Mouse (Mus musculus) forebrain, embryonic 13.5 days (tissue): ENCODE measurements around the gene Dnajc8. TPM values are rescaled to one million over a fixed set of nuclear protein-coding genes. Genes with fewer than 3 reads are reported as not detected.

Experiments used
- ATAC-seq: fragments of 200-750 bp; cut with Nextera tagmentation; 2 replicates; pipeline ENCODE4 v1.8.0; 2017
- H3K27ac ChIP-seq: fragments of 300-500 bp; sonication (generic); 2 replicates; pipeline ENCODE4 v1.5.1; 2015; ENCODE audit warnings: inconsistent platforms, mild to moderate bottlenecking, moderate library complexity
- H3K27me3 ChIP-seq: fragments of 300-500 bp; sonication (generic); 2 replicates; pipeline ENCODE4 v1.6.1; 2015; ENCODE audit warnings: mild to moderate bottlenecking, inconsistent platforms
- H3K36me3 ChIP-seq: fragments of 300-500 bp; sonication (generic); 2 replicates; pipeline ENCODE4 v1.6.1; 2015; ENCODE audit warnings: mild to moderate bottlenecking, inconsistent platforms; ENCODE audit not compliant: poor library complexity, severe bottlenecking
- H3K4me1 ChIP-seq: fragments of 300-500 bp; sonication (generic); 2 replicates; pipeline ENCODE4 v1.6.1; 2015; ENCODE audit warnings: inconsistent platforms
- H3K4me2 ChIP-seq: fragments of 300-500 bp; sonication (generic); 2 replicates; pipeline ENCODE4 v1.6.1; 2015; ENCODE audit warnings: inconsistent platforms, mild to moderate bottlenecking, moderate library complexity
- H3K4me3 ChIP-seq: fragments of 300-500 bp; sonication (generic); 2 replicates; pipeline ENCODE4 v1.5.1; 2015; ENCODE audit warnings: mild to moderate bottlenecking, inconsistent platforms
- H3K9ac ChIP-seq: fragments of 300-500 bp; sonication (generic); 2 replicates; pipeline ENCODE4 v1.6.1; 2015; ENCODE audit warnings: mild to moderate bottlenecking, inconsistent platforms
- H3K9me3 ChIP-seq: fragments of 300-500 bp; sonication (generic); replicated peaks from 2 replicates; pipeline ENCODE4 v1.6.1; 2016; ENCODE audit warnings: inconsistent platforms
- WGBS: fragments of 180-500 bp; shearing (Covaris S2); methylation state at CpG from one replicate; pipeline ENCODE4 v1.1.7; 2015; 5-methylcytosine and 5-hydroxymethylcytosine counted together
- polyA plus RNA-seq: library from polyadenylated mRNA; unstranded; fragments of >200 nt; fragmentation: Nextera tagmentation; extraction: Ambion mirVana; gene quantifications from 2 replicates; pipeline ENCODE4 v1.2.1, GENCODE M21; 2015

Gene Dnajc8
- polyA plus RNA-seq, 1 experiment from 2014 or later, result 175 TPM

DNA sequence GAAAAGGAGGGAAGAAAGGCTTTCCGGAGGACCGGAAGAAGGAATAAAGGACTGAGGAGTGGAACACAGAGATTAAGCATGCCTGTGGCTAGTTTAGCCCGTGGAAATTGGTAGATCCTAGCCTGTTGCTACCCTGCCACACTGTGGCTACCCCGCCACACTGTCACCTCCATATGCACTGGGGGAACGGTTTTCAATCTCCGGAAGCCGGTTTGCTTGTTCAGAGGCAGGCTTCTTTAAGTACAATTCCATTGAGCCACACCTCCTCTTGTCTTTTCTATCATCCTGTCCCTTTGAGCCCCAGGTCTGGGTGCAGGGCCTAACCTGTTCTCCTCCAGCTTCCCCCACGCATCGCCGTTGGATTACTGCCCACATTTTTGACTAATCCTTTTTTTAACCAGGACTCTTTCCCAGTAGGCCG lies 11.0 kb upstream of the Dnajc8 start:
- no peaks in the 10 kb centered on the region for H3K27me3 ChIP-seq

DNA sequence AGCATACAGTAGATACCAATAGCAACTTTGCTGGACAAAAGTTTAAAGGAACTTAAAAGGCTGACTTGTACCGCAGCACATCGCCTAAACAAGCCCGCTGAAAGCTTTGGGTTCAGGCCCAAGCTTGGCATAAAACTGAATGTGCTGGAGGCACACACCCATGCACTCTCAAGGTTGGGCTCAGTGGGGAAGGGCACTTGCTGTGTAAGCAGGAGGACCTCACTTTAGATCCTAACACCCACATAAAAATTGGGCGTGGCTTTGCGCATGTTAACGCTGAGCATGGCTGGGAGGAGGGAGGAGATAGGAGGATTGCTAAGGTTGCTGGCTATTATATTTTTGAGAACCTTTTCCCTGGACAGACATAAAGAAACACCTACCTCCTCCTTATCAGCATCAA lies 10.5 kb upstream of the Dnajc8 start:
- Histone ChIP-seq H3K9ac (no peak overlapping the region), H3K4me3 (no peak overlapping the region), H3K4me1 (peaks cover 6% of the 10 kb centered on the region; the same call in 1 of the 2 replicates), H3K27me3 (no peaks in the 10 kb centered on the region), H3K9me3 (no peaks in the 10 kb centered on the region), H3K36me3 (peaks cover 8% of the 10 kb centered on the region), H3K27ac (no peak overlapping the region), H3K4me2 (no peak overlapping the region)
- ATAC-seq, result no peak
- WGBS, result 43% methylated on average over 6 of the region's 6 CpGs

More for the DNA sequence above, 11.0 kb upstream of the Dnajc8 start:
- peaks cover 4% of the 10 kb centered on the region; the same call in 1 of the 2 replicates for H3K36me3 ChIP-seq
- no peak overlapping the region for H3K4me3 ChIP-seq
- H3K9ac ChIP-seq, result no peak overlapping the region
- no peak for ATAC-seq
- peaks cover 6% of the 10 kb centered on the region; the same call in 1 of the 2 replicates for H3K4me1 ChIP-seq
- WGBS, result 9% methylated on average over 11 of the region's 11 CpGs
- H3K4me2 ChIP-seq, result no peak overlapping the region; the same call in 1 of the 2 replicates
- H3K27ac ChIP-seq, result no peak overlapping the region
- no peaks in the 10 kb centered on the region for H3K9me3 ChIP-seq

DNA sequence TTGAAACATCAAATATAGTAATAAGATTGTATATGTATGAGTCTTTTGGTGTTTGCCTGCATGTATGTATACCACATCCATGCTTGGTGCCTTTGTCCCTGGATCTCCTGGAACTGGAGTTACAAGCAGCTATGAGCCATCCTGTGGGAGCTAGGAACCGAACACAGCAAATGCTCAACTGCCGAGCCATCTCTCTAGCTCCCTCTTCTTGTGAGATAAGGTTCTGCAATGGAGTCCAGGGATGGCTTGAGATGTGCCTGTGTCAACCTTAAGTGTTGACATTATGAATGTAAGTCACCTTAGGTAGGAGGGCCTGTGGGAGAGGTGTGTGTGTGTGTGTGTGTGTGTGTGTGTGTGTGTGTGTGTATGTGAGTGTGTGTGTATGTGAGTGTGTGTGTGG lies 8.7 kb upstream of the Dnajc8 start:
- 50% methylated on average over 2 of the region's 2 CpGs for WGBS
- H3K4me2 ChIP-seq, result no peak overlapping the region
- no peak overlapping the region for H3K4me3 ChIP-seq
- no peak for ATAC-seq
- no peaks in the 10 kb centered on the region for H3K27me3 ChIP-seq
- no peaks in the 10 kb centered on the region for H3K9me3 ChIP-seq
- no peak overlapping the region for H3K27ac ChIP-seq
- peaks cover 25% of the 10 kb centered on the region for H3K36me3 ChIP-seq
- H3K9ac ChIP-seq, result no peak overlapping the region
- H3K4me1 ChIP-seq, result peaks cover 9% of the 10 kb centered on the region

DNA sequence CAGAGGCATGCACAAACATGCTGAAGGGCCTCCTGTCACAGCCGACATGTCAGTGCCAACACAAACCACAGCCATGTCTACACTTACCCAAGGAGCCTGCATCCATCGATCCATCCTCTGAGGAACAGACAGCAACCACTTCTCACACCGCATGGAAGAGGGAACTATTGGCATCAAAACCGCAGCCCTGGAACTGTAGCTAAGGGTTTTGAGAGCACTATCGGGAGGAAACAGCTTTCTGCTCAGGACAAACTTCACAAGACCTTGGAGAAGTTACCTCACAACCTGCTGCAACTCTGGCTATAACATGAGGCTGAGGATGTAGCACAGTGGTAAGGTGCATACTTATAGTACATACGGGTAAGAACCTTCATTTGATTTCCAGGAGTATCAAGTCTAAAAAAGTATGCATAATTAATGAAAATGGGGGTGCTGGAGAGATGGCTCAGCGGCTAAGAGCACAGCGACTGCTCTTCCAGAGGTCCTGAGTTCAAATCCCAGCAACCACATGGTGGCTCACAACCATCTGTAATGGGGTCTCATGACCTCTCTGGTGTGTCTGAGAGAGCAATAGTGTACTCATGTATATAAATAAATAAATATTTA lies 7.3 kb upstream of the Dnajc8 start:
- Histone ChIP-seq H3K27ac (no peak overlapping the region), H3K27me3 (no peaks in the 10 kb centered on the region), H3K9ac (no peak overlapping the region), H3K9me3 (no peaks in the 10 kb centered on the region), H3K4me2 (no peak overlapping the region), H3K4me3 (no peak overlapping the region), H3K36me3 (peaks cover 25% of the 10 kb centered on the region), H3K4me1 (peaks cover 20% of the 10 kb centered on the region)
- WGBS, result 92% methylated on average over 8 of the region's 8 CpGs
- ATAC-seq, result no peak

DNA sequence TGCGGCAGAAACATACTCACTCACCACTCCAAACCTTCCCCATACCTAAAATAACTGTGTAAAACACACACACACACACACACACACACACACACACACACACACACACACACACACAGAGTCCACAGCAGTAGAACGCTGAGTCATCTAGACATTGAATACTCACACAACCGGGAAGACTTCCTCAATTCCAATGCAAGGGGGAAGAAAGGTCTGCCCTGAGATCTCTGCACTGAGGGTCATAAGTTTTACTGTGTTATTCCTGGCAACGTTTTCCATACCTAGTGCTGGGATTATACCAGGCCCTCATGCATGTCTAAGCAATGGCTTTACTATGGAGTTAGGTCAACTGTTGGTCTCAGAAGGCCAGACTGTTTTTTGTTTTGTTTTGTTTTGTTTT lies 6.0 kb upstream of the Dnajc8 start:
- no peak for ATAC-seq
- Histone ChIP-seq H3K4me2 (no peak overlapping the region), H3K9ac (no peak overlapping the region), H3K9me3 (no peaks in the 10 kb centered on the region), H3K27me3 (no peaks in the 10 kb centered on the region), H3K4me3 (no peak overlapping the region), H3K4me1 (peaks cover 25% of the 10 kb centered on the region), H3K27ac (no peak overlapping the region), H3K36me3 (peaks cover 25% of the 10 kb centered on the region)
- WGBS, result 84% methylated on average over 4 of the region's 4 CpGs

GRCm38 (mm10) chr4:132530033-132530804 lies 5.1 kb upstream of the Dnajc8 start:
- no peaks in the 10 kb centered on the region for H3K9me3 ChIP-seq
- H3K4me2 ChIP-seq, result no peak overlapping the region
- WGBS, result 96% methylated on average over 20 of the region's 20 CpGs
- H3K4me3 ChIP-seq, result no peak overlapping the region
- H3K9ac ChIP-seq, result no peak overlapping the region
- no peak for ATAC-seq
- no peaks in the 10 kb centered on the region for H3K27me3 ChIP-seq
- peaks cover 25% of the 10 kb centered on the region for H3K36me3 ChIP-seq
- no peak overlapping the region for H3K27ac ChIP-seq
- peaks cover 24% of the 10 kb centered on the region for H3K4me1 ChIP-seq

GRCm38 (mm10) chr4:132532496-132532895 lies 2.9 kb upstream of the Dnajc8 start:
- 31% methylated on average over 5 of the region's 5 CpGs for WGBS
- no peak for ATAC-seq
- H3K27me3 ChIP-seq, result no peaks in the 10 kb centered on the region
- peak overlapping the region; percentile 96 for H3K27ac ChIP-seq
- H3K9me3 ChIP-seq, result no peaks in the 10 kb centered on the region
- peak overlapping the region; percentile 95 for H3K9ac ChIP-seq
- peaks cover 28% of the 10 kb centered on the region for H3K36me3 ChIP-seq
- H3K4me3 ChIP-seq, result peak overlapping the region; percentile 81
- H3K4me1 ChIP-seq, result peaks cover 40% of the 10 kb centered on the region
- H3K4me2 ChIP-seq, result peak overlapping the region; percentile 87

GRCm38 (mm10) chr4:132532981-132533916 lies 2.1 kb upstream of the Dnajc8 start, which contains the start of gene Atpif1:
Gene Atpif1 (minus strand): TSS chr4:132533659.
- H3K27ac ChIP-seq, result peak within 1 kb of the TSS; percentile 96
- H3K9ac ChIP-seq, result peak within 1 kb of the TSS; percentile 95
- H3K4me2 ChIP-seq, result peak within 1 kb of the TSS; percentile 87
- no peaks in the 10 kb centered on the region for H3K9me3 ChIP-seq
- H3K27me3 ChIP-seq, result no peaks in the 10 kb centered on the region
- peaks cover 44% of the 10 kb centered on the region for H3K4me1 ChIP-seq
- WGBS, result under 1% methylated on average over 63 of the region's 63 CpGs
- H3K4me3 ChIP-seq, result peak within 1 kb of the TSS; percentile 81
- peaks cover 31% of the 10 kb centered on the region for H3K36me3 ChIP-seq
- ATAC-seq, result peak; percentile 93

- Histone ChIP-seq H3K27ac (no peak overlapping the region), H3K27me3 (no peaks in the 10 kb centered on the region), H3K4me3 (no peak overlapping the region), H3K9me3 (no peaks in the 10 kb centered on the region), H3K9ac (no peak overlapping the region), H3K4me1 (peaks cover 24% of the 10 kb centered on the region), H3K36me3 (peaks cover 64% of the 10 kb centered on the region), H3K4me2 (no peak overlapping the region)
- no peak for ATAC-seq
- 91% methylated on average over 5 of the region's 5 CpGs for WGBS
These were observed 4.1 kb downstream of the Dnajc8 start for GRCm38 (mm10) chr4:132539481-132539880.

DNA sequence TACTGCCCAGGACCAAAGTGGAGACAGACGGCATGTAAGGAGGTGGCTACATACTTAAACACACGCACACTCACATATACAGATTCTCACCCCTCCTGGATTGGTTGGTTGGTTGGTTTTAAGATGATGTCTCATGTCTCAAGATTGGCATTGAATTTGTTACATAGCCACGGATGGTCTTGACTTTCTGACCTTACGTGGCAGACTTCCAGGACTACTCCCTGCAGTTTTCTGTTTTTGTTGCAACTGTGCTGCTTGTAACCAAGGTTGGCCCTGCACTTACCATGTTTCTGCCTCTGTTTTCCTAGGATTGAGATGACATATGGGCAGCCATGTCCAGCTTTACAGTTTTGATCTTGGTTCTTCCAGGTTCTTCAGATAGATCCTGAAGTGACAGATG lies 6.1 kb downstream of the Dnajc8 start:
- no peak overlapping the region for H3K4me3 ChIP-seq
- 91% methylated on average over 4 of the region's 4 CpGs for WGBS
- H3K4me2 ChIP-seq, result no peak overlapping the region
- peaks cover 81% of the 10 kb centered on the region for H3K36me3 ChIP-seq
- H3K4me1 ChIP-seq, result peaks cover 15% of the 10 kb centered on the region
- H3K27ac ChIP-seq, result no peak overlapping the region
- no peak overlapping the region for H3K9ac ChIP-seq
- no peaks in the 10 kb centered on the region for H3K27me3 ChIP-seq
- no peaks in the 10 kb centered on the region for H3K9me3 ChIP-seq
- ATAC-seq, result no peak

GRCm38 (mm10) chr4:132542724-132543123 lies 7.4 kb downstream of the Dnajc8 start:
- no peak for ATAC-seq
- peaks cover 91% of the 10 kb centered on the region for H3K36me3 ChIP-seq
- no peaks in the 10 kb centered on the region for H3K27me3 ChIP-seq
- no peak overlapping the region for H3K27ac ChIP-seq
- H3K9ac ChIP-seq, result no peak overlapping the region
- H3K4me2 ChIP-seq, result no peak overlapping the region
- no peaks in the 10 kb centered on the region for H3K9me3 ChIP-seq
- peaks cover 2% of the 10 kb centered on the region for H3K4me1 ChIP-seq
- WGBS, result 75% methylated on average over 1 of the region's 1 CpGs
- H3K4me3 ChIP-seq, result no peak overlapping the region

GRCm38 (mm10) chr4:132545851-132546250 lies 10.5 kb downstream of the Dnajc8 start:
- Histone ChIP-seq H3K4me3 (no peak overlapping the region), H3K9ac (no peak overlapping the region), H3K4me2 (no peak overlapping the region), H3K27ac (no peak overlapping the region), H3K27me3 (no peaks in the 10 kb centered on the region), H3K36me3 (peaks cover 96% of the 10 kb centered on the region), H3K9me3 (no peaks in the 10 kb centered on the region), H3K4me1 (no peaks in the 10 kb centered on the region)
- WGBS, result 45% methylated on average over 8 of the region's 8 CpGs
- no peak for ATAC-seq
